Mouse (Mus musculus) thymus, adult 2 months (tissue): Measurements from ENCODE around the gene Etl4.

Source experiments
- CTCF ChIP-seq: fragments of 200-500 bp; IDR thresholded peaks from 2 replicates; pipeline ENCODE4 v1.5.1; 2012; ENCODE audit warnings: mild to moderate bottlenecking, control low read depth, low read length, moderate library complexity, borderline replicate concordance; ENCODE audit not compliant: control insufficient read depth, poor library complexity, insufficient read depth; ENCODE audit errors: extremely low read depth
- POLR2A ChIP-seq: fragments of 200-500 bp; IDR thresholded peaks from 2 replicates; pipeline ENCODE4 v1.6.1; 2012; ENCODE audit warnings: mild to moderate bottlenecking, low read length, control low read depth, moderate library complexity; ENCODE audit not compliant: control insufficient read depth, poor library complexity, insufficient read depth; ENCODE audit errors: extremely low read depth

- TF ChIP-seq POLR2A, result no peak
- TF ChIP-seq CTCF, result no peak
Observed at GRCm38 (mm10) chr2:20542286-20542685, 632.7 kb downstream of the Etl4 start.
